In the genomic region with DNA sequence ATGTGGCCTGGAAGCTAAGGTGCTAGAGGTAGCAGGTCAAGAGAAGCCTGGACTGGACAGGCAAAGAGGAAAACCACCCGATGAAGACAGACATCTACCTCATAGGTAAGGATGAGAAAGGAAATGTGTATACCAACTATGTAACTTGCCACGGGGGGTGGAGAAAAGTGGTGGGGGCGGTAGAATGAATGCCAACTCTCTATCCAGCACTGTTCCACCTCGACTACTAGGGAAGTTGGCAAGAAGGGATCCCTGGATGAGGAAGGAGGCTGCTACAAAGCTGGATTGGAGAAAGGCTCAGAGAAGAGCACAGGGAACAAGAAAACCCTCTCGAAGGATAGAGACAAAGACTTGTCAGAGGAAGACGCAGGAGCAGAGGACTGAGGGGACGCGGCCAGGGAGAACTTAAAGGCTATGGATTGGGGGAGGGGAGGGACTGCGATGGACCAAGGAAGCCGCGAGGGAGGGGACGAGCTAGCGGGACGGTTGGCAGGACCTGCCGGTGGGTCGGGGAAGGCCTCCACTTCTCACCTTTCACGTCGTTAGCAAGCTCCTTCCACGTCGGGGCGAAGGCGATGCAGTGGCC, we compare ENCODE assay signal across 8 mouse cellular contexts. TPM values are rescaled to one million over a fixed set of nuclear protein-coding genes. Genes with fewer than 3 reads are reported as not detected.
DNase-seq lines count a peak whose midpoint lies in the region; ATAC-seq and TF ChIP-seq lines count a peak whose summit lies in the region.

No protein-coding gene starts in this region.

- TF ChIP-seq EP300 in liver, embryonic 14.5 days (IDR thresholded peaks at IDR 0.05; ENCODE audit: low read depth) = no peak
- no peak for TF ChIP-seq EP300 in stomach, postnatal 0 days (optimal IDR thresholded peaks at IDR 0.05)

- no peaks in the 10 kb centered on the region for H3K27me3 ChIP-seq in cerebellum, adult 2 months (ENCODE audit: control insufficient read depth, insufficient read depth, low read length)
- H3K27me3 ChIP-seq in thymus, adult 2 months (ENCODE audit: control insufficient read depth, insufficient read depth, low read length) = no peaks in the 10 kb centered on the region
- no peaks in the 10 kb centered on the region for H3K27me3 ChIP-seq in liver, embryonic 14.5 days (ENCODE audit: control insufficient read depth, insufficient read depth, low read length)
- no peaks in the 10 kb centered on the region for H3K27me3 ChIP-seq in stomach, postnatal 0 days (ENCODE audit: control insufficient read depth, insufficient read depth, low read length)

- H3K27ac ChIP-seq in cerebellum, adult 2 months (ENCODE audit: insufficient read depth, low read length) = no peak overlapping the region
- no peak overlapping the region for H3K27ac ChIP-seq in thymus, adult 2 months (ENCODE audit: control insufficient read depth, insufficient read depth, low read length)
- H3K27ac ChIP-seq in liver, embryonic 14.5 days = peak overlapping the region; percentile 69
- H3K27ac ChIP-seq in stomach, postnatal 0 days (replicated peaks) = peak overlapping the region; percentile 87

- peak overlapping the region; percentile 89 for H3K4me3 ChIP-seq in cerebellum, adult 2 months (replicated peaks; ENCODE audit: insufficient read depth, low read depth, low read length)
- H3K4me3 ChIP-seq in thymus, adult 2 months (ENCODE audit: control insufficient read depth, insufficient read depth, low read length) = peak overlapping the region; percentile 66
- peak overlapping the region; percentile 66 to 93 for H3K4me3 ChIP-seq in liver, embryonic 14.5 days (ENCODE audit: insufficient read depth in 1 of 2, low read depth in 2 of 2, low read length in 2 of 2)
- H3K4me3 ChIP-seq in stomach, postnatal 0 days (ENCODE audit: low read depth, low read length) = peak overlapping the region; percentile 88

- H3K9ac ChIP-seq in liver, embryonic 14.5 days (replicated peaks) = peak overlapping the region; percentile 85
- peak overlapping the region; percentile 85 for H3K9ac ChIP-seq in stomach, postnatal 0 days (ENCODE audit: low read length)

- TF ChIP-seq CTCF in cerebellum, adult 2 months (IDR thresholded peaks at IDR 0.05; ENCODE audit: borderline replicate concordance, insufficient read depth, low read depth, low read length) = no peak
- TF ChIP-seq CTCF in thymus, adult 2 months (IDR thresholded peaks at IDR 0.05; ENCODE audit: borderline replicate concordance, control insufficient read depth, extremely low read depth, insufficient read depth, low read length, poor library complexity) = no peak
- TF ChIP-seq CTCF in liver, embryonic 14.5 days (IDR thresholded peaks at IDR 0.05; ENCODE audit: low read depth) = no peak
- TF ChIP-seq CTCF in stomach, postnatal 0 days (IDR thresholded peaks at IDR 0.05; ENCODE audit: low read depth) = no peak

- WGBS in cerebellum, adult 2 months = 15% methylated on average over 22 of the region's 22 CpGs
- 2% methylated on average over 22 of the region's 22 CpGs for WGBS in thymus, adult 2 months
- 2% methylated on average over 22 of the region's 22 CpGs for WGBS in liver, embryonic 14.5 days (ENCODE audit: insufficient replicate concordance)
- 2% methylated on average over 22 of the region's 22 CpGs for WGBS in stomach, postnatal 0 days

- DNase-seq in cerebellum, adult 2 months = no peak
- DNase-seq in cerebellum, adult 8-10 months = no peak
- DNase-seq in thymus, adult 2 months = peak; percentile 7
- DNase-seq in thymus, postnatal 36 days = no peak
- DNase-seq in liver, embryonic 14.5 days (ENCODE audit: low read depth in 3 of 3, low spot score in 3 of 3) = peak in 2 of 3 experiments; percentile 25 to 29
- no peak for DNase-seq in stomach, postnatal 0 days (ENCODE audit: low spot score)
- DNase-seq in cerebellum, postnatal 25 days = no peak
- no peak for DNase-seq in thymus, postnatal 4 days

- no peaks in the 10 kb centered on the region for H3K9me3 ChIP-seq in liver, embryonic 14.5 days (ENCODE audit: control insufficient read depth, low read length)
- no peaks in the 10 kb centered on the region for H3K9me3 ChIP-seq in stomach, postnatal 0 days (ENCODE audit: control insufficient read depth, low read length)

- peak; percentile 45 for ATAC-seq in liver, embryonic 14.5 days (ENCODE audit: insufficient read depth)
- ATAC-seq in stomach, postnatal 0 days (ENCODE audit: low FRiP score, low TSS enrichment) = peak; percentile 5; the same call in 1 of the 2 replicates

- TF ChIP-seq POLR2A in cerebellum, adult 2 months (IDR thresholded peaks at IDR 0.05; ENCODE audit: borderline replicate concordance, insufficient read depth, low read length) = no peak
- TF ChIP-seq POLR2A in thymus, adult 2 months (IDR thresholded peaks at IDR 0.05; ENCODE audit: control insufficient read depth, extremely low read depth, insufficient read depth, low read length, poor library complexity) = no peak

- no peaks in the 10 kb centered on the region for H3K36me3 ChIP-seq in thymus, adult 2 months (ENCODE audit: control insufficient read depth, insufficient read depth, low read length)
- H3K36me3 ChIP-seq in liver, embryonic 14.5 days (replicated peaks; ENCODE audit: control insufficient read depth, insufficient read depth, low read depth) = no peaks in the 10 kb centered on the region
- H3K36me3 ChIP-seq in stomach, postnatal 0 days (ENCODE audit: control insufficient read depth, insufficient read depth, low read length) = no peaks in the 10 kb centered on the region

- H3K4me1 ChIP-seq in cerebellum, adult 2 months (ENCODE audit: control insufficient read depth, insufficient read depth, low read length) = 0 out of 2 replicates have a peak, but pooled peaks cover 6% of the 10 kb centered on the region
- peaks cover 13% of the 10 kb centered on the region for H3K4me1 ChIP-seq in thymus, adult 2 months (replicated peaks; ENCODE audit: control insufficient read depth, insufficient read depth, low read length)
- H3K4me1 ChIP-seq in liver, embryonic 14.5 days (replicated peaks; ENCODE audit: control insufficient read depth in 2 of 2, insufficient read depth in 2 of 2, low read length in 1 of 2) = peaks cover 7 to 33% of the 10 kb centered on the region in 2 experiments; a peak in 3 of 4 replicates
- H3K4me1 ChIP-seq in stomach, postnatal 0 days (replicated peaks; ENCODE audit: control insufficient read depth, insufficient read depth) = peaks cover 16% of the 10 kb centered on the region

- H3K4me2 ChIP-seq in liver, embryonic 14.5 days (ENCODE audit: low read depth) = peak overlapping the region; percentile 83
- peak overlapping the region; percentile 73 for H3K4me2 ChIP-seq in stomach, postnatal 0 days (replicated peaks; ENCODE audit: low read depth)

RNA-seq across cellular contexts. Expression of a gene that starts 0.6 kb away (rescaled TPM):
- 28.4 and 29.0 TPM in 2 replicates for polyA plus RNA-seq in cerebellum, adult 2 months (2012; rRNA removed)
- 50.1 and 61.1 TPM in 2 replicates for polyA plus RNA-seq in thymus, adult 2 months (2012; rRNA removed)
- 14.9 and 16.5 TPM in 2 replicates for polyA plus RNA-seq in liver, embryonic 14.5 days (2012; rRNA removed)
- 11.0 and 11.2 TPM in 2 replicates for polyA plus RNA-seq in liver, embryonic 14.5 days (2014; fragmentation: Nextera tagmentation; extraction: Ambion mirVana)
- 95.7 and 98.0 TPM in 2 replicates for polyA plus RNA-seq in stomach, postnatal 0 days (2015; fragmentation: Nextera tagmentation; extraction: Ambion mirVana)

Comparison
In these comparisons a context has a peak if more than half of its experiments do, and no peak if none do; other contexts are left out.
1. DNase-seq: peak in thymus, adult 2 months (single experiment) and liver, embryonic 14.5 days (2 of 3); none in cerebellum, adult 2 months (0 of 2), cerebellum, adult 8-10 months (single experiment), thymus, postnatal 36 days (0 of 2), stomach, postnatal 0 days (single experiment), cerebellum, postnatal 25 days (0 of 2) and thymus, postnatal 4 days (single experiment).
2. H3K27ac ChIP-seq: peak in liver, embryonic 14.5 days (single experiment) and stomach, postnatal 0 days (single experiment); none in cerebellum, adult 2 months (single experiment) and thymus, adult 2 months (single experiment).
3. Peak in every context shown above with its lines, with median percentiles within 50 percentile points of each other: H3K4me3 ChIP-seq.